Mouse (Mus musculus) hindbrain, postnatal 0 days (tissue): Measurements from ENCODE around the gene Emc10. TPM values are rescaled to one million over a fixed set of nuclear protein-coding genes. Genes with fewer than 3 reads are reported as not detected.
A peak's percentile ranks its signal among the peaks of the same experiment; 100 is the strongest.

ENCODE experiments used
- ATAC-seq: fragments of 200-750 bp; cut with Nextera tagmentation; 2 replicates; pipeline ENCODE4 v1.8.0; 2017; ENCODE audit warnings: mild to moderate bottlenecking, moderate TSS enrichment, moderate library complexity
- DNase-seq: peaks from one replicate; pipeline ENCODE4 v3.0.0-alpha.2; 2015; ENCODE audit warnings: low spot score
- H3K27ac ChIP-seq: fragments of 300-500 bp; sonication (generic); 2 replicates; pipeline ENCODE4 v1.5.1; 2014; ENCODE audit warnings: mild to moderate bottlenecking
- H3K27me3 ChIP-seq: fragments of 300-500 bp; sonication (generic); 2 replicates; pipeline ENCODE4 v1.6.1; 2014; ENCODE audit warnings: low read length, mixed read lengths; ENCODE audit not compliant: insufficient read depth
- H3K36me3 ChIP-seq: fragments of 300-500 bp; sonication (generic); 2 replicates; pipeline ENCODE4 v1.6.1; 2014; ENCODE audit warnings: low read length, mixed read lengths; ENCODE audit not compliant: insufficient read depth
- H3K4me1 ChIP-seq: fragments of 300-500 bp; sonication (generic); 2 replicates; pipeline ENCODE4 v1.6.1; 2014; ENCODE audit warnings: antibody characterized with exemption, low read length, mixed read lengths; ENCODE audit not compliant: insufficient read depth
- H3K4me2 ChIP-seq: fragments of 300-500 bp; sonication (generic); 2 replicates; pipeline ENCODE4 v1.6.1; 2014; ENCODE audit warnings: low read depth, mild to moderate bottlenecking, low read length, moderate library complexity, mixed read lengths
- H3K4me3 ChIP-seq: fragments of 300-500 bp; sonication (generic); 2 replicates; pipeline ENCODE4 v1.5.1; 2014; ENCODE audit warnings: low read length
- H3K9ac ChIP-seq: fragments of 300-500 bp; sonication (generic); replicated peaks from 2 replicates; pipeline ENCODE4 v1.6.1; 2014; ENCODE audit warnings: mild to moderate bottlenecking, low read length, moderate library complexity, mixed read lengths
- H3K9me3 ChIP-seq: fragments of 300-500 bp; sonication (generic); 2 replicates; pipeline ENCODE4 v1.6.1; 2016; ENCODE audit warnings: low read length, mixed read lengths
- CTCF ChIP-seq: IDR thresholded peaks from 2 replicates; pipeline ENCODE4 v1.5.1; 2016; ENCODE audit warnings: antibody characterized with exemption, control low read depth, low read depth
- WGBS: fragments of 180-500 bp; shearing (Covaris S2); extraction: QIAGEN DNeasy Blood & Tissue Kit; methylation state at CpG from one replicate; pipeline ENCODE4 v1.1.7; 2014; 5-methylcytosine and 5-hydroxymethylcytosine counted together
- polyA plus RNA-seq: library from polyadenylated mRNA; unstranded; fragments of >200 nt; fragmentation: Nextera tagmentation; extraction: Ambion mirVana; gene quantifications from 2 replicates; pipeline ENCODE4 v1.2.1, GENCODE M21; 2015
- total RNA-seq: library from RNA; depleted of rRNA; stranded (reverse); fragments of >200 nt; gene quantifications from 2 replicates; pipeline ENCODE4 v1.2.3, GENCODE M21; 2014

Emc10 gene
- total and polyA plus RNA-seq, 2 experiments from 2014 or later, result 152 to 311 TPM

GRCm38 (mm10) chr7:44472961-44473646 is 23.2 kb downstream of the Emc10 start:
- Histone ChIP-seq H3K9me3 (no peaks in the 10 kb centered on the region), H3K4me1 (peaks cover 15% of the 10 kb centered on the region), H3K9ac (no peak overlapping the region), H3K4me3 (no peak overlapping the region), H3K36me3 (no peaks in the 10 kb centered on the region), H3K4me2 (no peak overlapping the region), H3K27ac (no peak overlapping the region), H3K27me3 (0 out of 2 replicates have a peak, but pooled peaks cover 8% of the 10 kb centered on the region)
- ATAC-seq, result no peak
- no peak for TF ChIP-seq CTCF
- peak; percentile 1 for DNase-seq
- WGBS, result 70% methylated on average over 9 of the region's 9 CpGs

GRCm38 (mm10) chr7:44472558-44472885 is 23.8 kb downstream of the Emc10 start:
- H3K36me3 ChIP-seq, result no peaks in the 10 kb centered on the region
- 0 out of 2 replicates have a peak, but pooled peaks cover 5% of the 10 kb centered on the region for H3K27me3 ChIP-seq
- H3K4me2 ChIP-seq, result no peak overlapping the region
- no peaks in the 10 kb centered on the region for H3K9me3 ChIP-seq
- H3K4me3 ChIP-seq, result no peak overlapping the region
- peak; percentile 19 for DNase-seq
- ATAC-seq, result no peak
- no peak overlapping the region for H3K27ac ChIP-seq
- WGBS, result 21% methylated on average over 1 of the region's 1 CpGs
- no peak for TF ChIP-seq CTCF
- no peak overlapping the region for H3K9ac ChIP-seq
- H3K4me1 ChIP-seq, result peaks cover 15% of the 10 kb centered on the region

- no peaks in the 10 kb centered on the region for H3K9me3 ChIP-seq
- no peak overlapping the region for H3K9ac ChIP-seq
- no peak overlapping the region for H3K4me3 ChIP-seq
- peaks cover 20% of the 10 kb centered on the region for H3K4me1 ChIP-seq
- ATAC-seq, result no peak
- no peaks in the 10 kb centered on the region for H3K36me3 ChIP-seq
- no peak overlapping the region for H3K4me2 ChIP-seq
- WGBS, result 33% methylated on average over 6 of the region's 6 CpGs
- 0 out of 2 replicates have a peak, but pooled peaks cover under 1% of the 10 kb centered on the region for H3K27me3 ChIP-seq
- DNase-seq, result peak; percentile 1
- TF ChIP-seq CTCF, result no peak
- no peak overlapping the region; the same call in 1 of the 2 replicates for H3K27ac ChIP-seq
Measured at GRCm38 (mm10) chr7:44471880-44472557, 24.3 kb downstream of the Emc10 start.

- H3K36me3 ChIP-seq, result no peaks in the 10 kb centered on the region
- 84% methylated on average over 16 of the region's 16 CpGs for WGBS
- H3K27me3 ChIP-seq, result no peaks in the 10 kb centered on the region
- peak; percentile 0 for DNase-seq
- H3K4me1 ChIP-seq, result peaks cover 20% of the 10 kb centered on the region
- H3K4me3 ChIP-seq, result no peak overlapping the region
- no peak for TF ChIP-seq CTCF
- no peak overlapping the region for H3K27ac ChIP-seq
- H3K9ac ChIP-seq, result no peak overlapping the region
- no peak for ATAC-seq
- H3K4me2 ChIP-seq, result no peak overlapping the region
- no peaks in the 10 kb centered on the region for H3K9me3 ChIP-seq
Measured at GRCm38 (mm10) chr7:44470696-44471612, 25.4 kb downstream of the Emc10 start.

GRCm38 (mm10) chr7:44469677-44470675 is 26.4 kb downstream of the Emc10 start:
- Histone ChIP-seq H3K9me3 (no peaks in the 10 kb centered on the region), H3K4me1 (peaks cover 26% of the 10 kb centered on the region), H3K27ac (peak overlapping the region; percentile 89; the same call in 1 of the 2 replicates), H3K36me3 (no peaks in the 10 kb centered on the region), H3K27me3 (no peaks in the 10 kb centered on the region), H3K9ac (no peak overlapping the region), H3K4me2 (no peak overlapping the region), H3K4me3 (no peak overlapping the region)
- ATAC-seq, result no peak
- peak; percentile 1 for DNase-seq
- 85% methylated on average over 16 of the region's 16 CpGs for WGBS
- no peak for TF ChIP-seq CTCF
